Comparison of ENCODE assay signal across 8 mouse cellular contexts in the genomic region with DNA sequence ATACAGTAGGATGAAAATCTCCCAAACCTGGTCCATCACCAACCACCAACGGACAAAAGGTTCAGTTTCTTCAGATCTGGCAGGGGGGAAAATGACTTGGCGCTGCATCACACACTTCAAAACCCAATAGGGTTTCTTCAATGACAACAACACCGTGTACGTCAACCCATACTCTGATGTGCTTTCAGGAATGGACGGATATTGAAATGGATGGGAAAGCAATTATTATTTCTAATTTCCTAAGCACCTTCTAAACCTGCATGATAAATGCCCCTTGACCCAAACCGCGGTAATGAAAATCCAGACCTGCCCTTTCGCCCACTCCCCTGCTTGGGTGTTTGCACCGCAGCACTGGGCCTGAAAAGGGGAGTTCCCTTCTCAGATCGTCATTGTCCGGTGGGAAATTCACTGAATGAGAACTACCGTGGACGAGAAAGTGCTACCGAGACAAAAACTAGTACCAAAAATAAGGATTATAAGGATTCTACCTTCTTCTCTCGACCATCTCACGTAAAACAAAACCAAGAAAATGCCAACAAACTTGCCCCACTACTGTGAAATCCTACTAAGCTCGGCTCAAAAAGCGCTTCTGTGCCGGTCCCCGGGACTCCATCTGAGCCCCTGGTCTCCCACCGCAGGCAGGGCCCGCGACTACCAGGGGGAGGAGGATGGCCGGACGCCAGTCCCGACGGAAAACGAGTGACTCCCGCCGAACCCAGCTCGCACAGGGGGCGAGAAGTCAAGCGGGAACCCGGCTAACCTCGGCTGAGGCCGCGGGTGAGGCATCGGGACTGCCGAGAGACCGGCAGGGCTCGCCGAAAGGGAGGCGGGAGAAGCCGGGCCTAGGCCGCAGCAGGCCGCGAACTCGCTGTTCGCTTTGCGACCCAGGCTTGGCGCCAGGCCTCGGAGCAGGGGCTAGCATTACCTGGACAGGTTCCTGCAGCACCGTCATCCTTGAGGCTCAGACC. TPM values are rescaled to one million over a fixed set of nuclear protein-coding genes. Genes with fewer than 3 reads are reported as not detected.
DNase-seq lines count a peak whose midpoint lies in the region; ATAC-seq lines count a peak whose summit lies in the region.

No protein-coding gene starts in this region.

- H3K27ac ChIP-seq in embryonic facial prominence, embryonic 15.5 days (replicated peaks): peak overlapping the region; percentile 94
- H3K27ac ChIP-seq in limb, embryonic 10.5 days: peak overlapping the region; percentile 99

- DNase-seq in CD4-positive helper T cell, adult 2 months (ENCODE audit: low read depth, low spot score): peak; percentile 73
- peak; percentile 83 for DNase-seq in MN1 (ENCODE audit: low spot score)
- peak; percentile 89 for DNase-seq in heart, postnatal 4 days
- peak; percentile 46 for DNase-seq in limb, embryonic 10.5 days (ENCODE audit: low spot score)
- DNase-seq in mesoderm, embryonic 11.5 days (ENCODE audit: low read depth, low spot score): peak; percentile 54
- DNase-seq in spleen, adult 12 weeks (ENCODE audit: low spot score): peak; percentile 34
- DNase-seq in yolk sac, embryonic 10.5 days (ENCODE audit: low spot score): no peak

- H3K9ac ChIP-seq in embryonic facial prominence, embryonic 15.5 days: peak overlapping the region; percentile 98

- peak; percentile 81 for ATAC-seq in embryonic facial prominence, embryonic 15.5 days (ENCODE audit: insufficient number of reproducible peaks, low FRiP score, low TSS enrichment, low read depth)

- H3K4me3 ChIP-seq in embryonic facial prominence, embryonic 15.5 days (replicated peaks): peak overlapping the region; percentile 80
- peak overlapping the region; percentile 92 for H3K4me3 ChIP-seq in limb, embryonic 10.5 days

- no peaks in the 10 kb centered on the region for H3K36me3 ChIP-seq in embryonic facial prominence, embryonic 15.5 days
- H3K36me3 ChIP-seq in limb, embryonic 10.5 days: peaks cover 23% of the 10 kb centered on the region

- peaks cover 14% of the 10 kb centered on the region for H3K4me1 ChIP-seq in embryonic facial prominence, embryonic 15.5 days
- peaks cover 13% of the 10 kb centered on the region for H3K4me1 ChIP-seq in limb, embryonic 10.5 days

- H3K9me3 ChIP-seq in embryonic facial prominence, embryonic 15.5 days (replicated peaks): no peaks in the 10 kb centered on the region
- no peaks in the 10 kb centered on the region for H3K9me3 ChIP-seq in limb, embryonic 10.5 days (replicated peaks)

- no peaks in the 10 kb centered on the region for H3K27me3 ChIP-seq in embryonic facial prominence, embryonic 15.5 days
- no peaks in the 10 kb centered on the region for H3K27me3 ChIP-seq in limb, embryonic 10.5 days (ENCODE audit: low read depth, poor library complexity, severe bottlenecking)

- under 1% methylated on average over 53 of the region's 53 CpGs for WGBS in embryonic facial prominence, embryonic 15.5 days
- under 1% methylated on average over 53 of the region's 53 CpGs for WGBS in limb, embryonic 10.5 days

- peak overlapping the region; percentile 66 for H3K4me2 ChIP-seq in embryonic facial prominence, embryonic 15.5 days (replicated peaks)

RNA-seq across cellular contexts. Expression of a gene that starts 0.7 kb away (rescaled TPM):
- polyA plus RNA-seq in embryonic facial prominence, embryonic 15.5 days (2015; fragmentation: Nextera tagmentation; extraction: Ambion mirVana): 37.4 and 39.6 TPM in 2 replicates
- total RNA-seq in heart, postnatal 4 days (2021): 10 to 100 TPM; 44.5 to 49.0 TPM
- polyA plus RNA-seq in limb, embryonic 10.5 days (2016; fragmentation: Nextera tagmentation; extraction: Ambion mirVana): 49.5 and 60.4 TPM in 2 replicates

RNA-seq across cellular contexts. Expression of a gene that starts 0.7 kb away (rescaled TPM):
- 261 and 347 TPM in 2 replicates for polyA plus RNA-seq in embryonic facial prominence, embryonic 15.5 days (2015; fragmentation: Nextera tagmentation; extraction: Ambion mirVana)
- total RNA-seq in heart, postnatal 4 days (2021): 100 to 1,000 TPM; 908 to 955 TPM
- 3.0 and 3.1 TPM in 2 replicates for polyA plus RNA-seq in limb, embryonic 10.5 days (2016; fragmentation: Nextera tagmentation; extraction: Ambion mirVana)

RNA-seq across cellular contexts. Expression of a gene that starts 58.1 kb away (rescaled TPM):
- polyA plus RNA-seq in embryonic facial prominence, embryonic 15.5 days (2015; fragmentation: Nextera tagmentation; extraction: Ambion mirVana): 5.2 TPM in 2 replicates
- total RNA-seq in heart, postnatal 4 days (2021): 1 to 10 TPM; 6.8 to 6.9 TPM
- 2.6 and 2.7 TPM in 2 replicates for polyA plus RNA-seq in limb, embryonic 10.5 days (2016; fragmentation: Nextera tagmentation; extraction: Ambion mirVana)

Comparison
In these comparisons a context has a peak if more than half of its experiments do, and no peak if none do; other contexts are left out.
1. RNA of a gene that starts 0.7 kb away (polyA plus RNA-seq): 261 to 347 TPM in embryonic facial prominence, embryonic 15.5 days; 3.0 to 3.1 TPM in limb, embryonic 10.5 days; every median in the first group is over 10 times any median in the second.